Mouse (Mus musculus): ENCODE data around the gene Mrpl2.

Gene Mrpl2

DNA sequence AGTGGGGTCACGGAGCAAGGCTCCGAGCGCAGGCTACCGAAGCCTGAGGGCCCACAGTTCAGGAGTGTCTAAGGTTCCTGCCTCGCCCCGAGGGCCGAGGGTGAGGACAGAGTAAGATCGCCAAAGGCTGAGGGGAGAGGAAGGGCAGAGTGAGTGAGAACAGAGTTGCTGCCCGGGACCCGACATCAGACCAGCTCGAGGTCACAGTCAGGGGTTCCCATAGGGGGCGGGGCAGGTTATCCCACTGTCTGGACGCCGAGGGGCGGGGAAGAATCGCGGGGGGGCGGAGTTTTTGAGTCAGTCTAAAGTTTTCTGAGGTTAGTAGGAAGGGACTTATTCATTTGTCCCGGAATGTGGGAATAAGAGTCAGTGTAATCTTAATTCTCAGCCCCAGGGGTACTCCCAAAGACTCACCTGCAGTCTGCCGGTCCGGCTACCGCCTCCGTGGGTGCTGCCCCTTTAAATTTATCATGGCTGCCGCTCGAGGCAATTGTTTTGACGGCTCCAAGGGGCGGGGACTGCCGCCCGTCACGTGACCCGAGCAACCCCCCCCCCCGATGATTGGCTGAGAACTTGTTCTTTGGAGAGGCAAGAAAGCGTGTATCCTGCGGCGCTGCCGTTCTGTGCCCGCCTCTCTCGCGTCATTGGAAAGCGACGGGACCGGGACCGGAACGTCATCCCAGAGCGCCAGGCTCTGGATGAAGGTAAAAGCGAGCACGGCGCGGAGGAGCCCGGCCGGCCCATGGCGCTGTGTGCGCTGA is at the start of gene Mrpl2, which contains the start of gene Klc4:
TSS of gene Mrpl2 (plus strand) at position 669 of the 761 bp plus-strand sequence.
TSS of gene Klc4 (minus strand) at position 462 of the 761 bp plus-strand sequence.
- peak; percentile 100 for DNase-seq

DNA sequence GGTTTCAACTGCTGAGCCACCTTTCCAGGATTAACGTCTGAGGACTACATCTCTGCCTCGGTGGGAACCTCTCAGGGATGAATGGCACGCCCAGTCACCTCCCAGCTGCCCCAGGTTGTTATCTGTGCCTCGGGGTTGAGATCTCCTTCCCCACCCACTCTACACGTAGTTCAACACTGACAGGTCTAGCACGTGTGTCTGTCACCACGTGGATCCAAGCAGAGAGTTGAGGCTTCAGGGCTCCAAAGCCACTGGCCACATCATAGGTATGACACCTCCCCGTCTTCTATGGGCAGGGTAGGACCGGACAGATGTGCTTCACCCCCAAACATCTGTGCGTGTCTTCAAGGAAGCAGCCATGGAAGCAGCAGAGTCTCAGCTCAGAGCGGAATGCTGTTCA is 48.1 kb upstream of the Mrpl2 start:
- no peak for DNase-seq

DNA sequence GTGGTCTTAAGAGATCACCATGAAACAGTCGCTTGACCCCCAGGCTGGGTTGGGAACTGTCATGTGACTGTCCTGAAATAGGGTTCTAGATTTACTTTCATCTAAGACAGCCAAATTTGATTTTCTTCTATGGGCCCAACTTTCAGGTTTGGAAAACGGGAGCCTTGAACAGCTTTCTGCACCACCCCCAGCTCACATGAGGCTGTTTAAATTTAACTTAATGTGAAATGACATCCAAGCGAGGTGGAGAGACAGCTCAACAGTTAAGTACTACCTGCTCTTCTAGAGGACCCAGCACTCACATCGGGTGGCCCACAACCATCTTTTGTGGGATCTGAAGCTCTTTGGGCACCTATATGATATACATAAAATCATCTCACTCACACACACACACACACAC is 47.1 kb upstream of the Mrpl2 start:
- no peak for DNase-seq

DNA sequence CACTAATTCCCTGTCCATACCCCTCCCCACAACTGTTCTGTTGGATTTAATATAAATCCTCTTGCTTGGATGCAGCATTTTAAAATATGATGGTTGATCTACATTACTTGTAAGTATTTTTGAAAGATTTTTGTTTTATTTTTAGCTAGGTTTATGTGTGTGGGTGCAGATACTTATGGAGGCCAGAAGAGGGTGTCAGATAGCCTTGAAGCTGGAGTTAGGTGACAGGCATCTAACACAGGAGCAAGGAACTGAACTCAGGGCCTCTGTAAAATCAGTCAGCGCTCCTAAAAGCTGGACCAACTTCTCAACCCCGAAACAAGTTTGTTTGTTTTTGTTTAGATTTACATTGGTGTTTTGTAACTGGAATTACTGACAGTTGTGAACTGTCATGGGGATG is 45.5 kb upstream of the Mrpl2 start:
- no peak for DNase-seq

DNA sequence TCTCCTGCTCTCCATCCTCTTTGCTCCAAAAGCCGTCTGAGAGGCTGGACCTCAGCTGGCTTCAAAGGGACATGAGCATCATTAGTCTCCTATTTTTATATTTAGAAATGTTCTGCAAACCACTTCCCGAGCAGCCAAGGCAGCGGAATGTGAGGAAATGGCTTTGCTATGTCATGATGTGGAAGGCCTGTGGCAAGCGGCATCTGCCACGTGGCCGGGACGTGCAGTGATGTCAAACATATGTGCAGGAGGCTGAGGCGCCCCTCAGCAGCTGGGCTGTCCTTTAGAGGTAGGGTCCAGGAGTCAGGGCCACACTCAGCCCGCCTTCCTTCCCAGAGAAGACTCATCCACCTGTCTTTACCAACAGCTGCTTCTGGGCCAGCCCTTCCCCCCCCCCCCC is 43.8 kb upstream of the Mrpl2 start:
- DNase-seq, result no peak

DNA sequence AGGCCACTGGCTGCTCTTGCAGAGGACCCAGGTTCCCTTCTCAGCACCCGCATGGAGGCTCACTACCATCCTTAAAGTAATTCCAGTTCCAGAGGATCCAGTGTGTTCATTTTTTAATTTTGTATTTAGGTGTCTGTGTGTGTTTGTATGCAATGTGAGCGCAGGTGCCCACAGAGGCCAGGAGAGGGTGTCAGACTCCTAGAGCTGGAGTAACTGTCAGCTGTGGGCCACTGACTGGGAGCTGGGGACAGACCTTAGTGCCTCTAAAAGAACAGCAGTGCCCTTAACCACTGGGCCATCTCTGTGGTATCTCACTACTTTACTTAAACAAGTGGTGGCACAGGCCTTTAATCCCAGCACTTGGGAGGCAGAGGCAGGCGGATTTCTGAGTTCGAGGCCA is 42.8 kb upstream of the Mrpl2 start:
- no peak for DNase-seq

DNA sequence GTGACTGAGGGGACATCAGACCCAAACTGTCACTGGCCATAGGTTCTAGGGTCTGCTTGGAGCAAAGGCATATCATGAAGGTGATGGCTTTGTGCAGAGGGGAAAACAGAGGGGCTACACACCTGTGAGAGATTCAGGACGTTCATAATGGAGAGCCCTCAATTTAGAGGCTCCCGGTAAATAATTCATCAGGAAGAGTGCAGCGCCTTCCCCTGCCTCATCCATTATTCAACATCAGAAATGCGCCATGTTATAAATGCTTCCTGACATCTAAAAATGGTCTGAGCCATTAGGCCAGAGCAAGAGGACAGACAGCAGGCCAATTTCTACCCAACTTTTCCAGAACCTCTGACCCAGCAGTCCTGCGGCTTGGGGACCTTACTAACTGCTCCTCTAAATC is 40.9 kb upstream of the Mrpl2 start:
- no peak for DNase-seq

DNA sequence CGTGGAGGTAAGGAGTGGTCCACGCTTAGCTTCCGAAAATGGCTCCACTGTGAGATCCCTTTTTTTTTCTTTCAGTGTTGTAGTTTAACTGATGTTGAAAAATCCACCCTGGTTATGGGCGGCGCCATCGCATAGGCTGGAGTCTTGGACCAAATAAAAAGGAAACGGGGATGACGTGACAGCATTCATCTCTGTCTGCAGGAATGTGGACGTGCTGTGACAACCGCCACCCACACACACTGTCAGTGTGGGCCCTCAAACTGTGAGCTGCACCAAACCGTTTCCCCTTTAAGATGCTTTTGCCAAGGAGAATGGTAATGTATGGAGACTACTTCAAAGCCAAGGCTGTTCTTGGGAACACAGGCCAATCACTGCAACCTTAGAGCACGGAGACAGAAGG is 40.0 kb upstream of the Mrpl2 start:
- DNase-seq, result no peak

DNA sequence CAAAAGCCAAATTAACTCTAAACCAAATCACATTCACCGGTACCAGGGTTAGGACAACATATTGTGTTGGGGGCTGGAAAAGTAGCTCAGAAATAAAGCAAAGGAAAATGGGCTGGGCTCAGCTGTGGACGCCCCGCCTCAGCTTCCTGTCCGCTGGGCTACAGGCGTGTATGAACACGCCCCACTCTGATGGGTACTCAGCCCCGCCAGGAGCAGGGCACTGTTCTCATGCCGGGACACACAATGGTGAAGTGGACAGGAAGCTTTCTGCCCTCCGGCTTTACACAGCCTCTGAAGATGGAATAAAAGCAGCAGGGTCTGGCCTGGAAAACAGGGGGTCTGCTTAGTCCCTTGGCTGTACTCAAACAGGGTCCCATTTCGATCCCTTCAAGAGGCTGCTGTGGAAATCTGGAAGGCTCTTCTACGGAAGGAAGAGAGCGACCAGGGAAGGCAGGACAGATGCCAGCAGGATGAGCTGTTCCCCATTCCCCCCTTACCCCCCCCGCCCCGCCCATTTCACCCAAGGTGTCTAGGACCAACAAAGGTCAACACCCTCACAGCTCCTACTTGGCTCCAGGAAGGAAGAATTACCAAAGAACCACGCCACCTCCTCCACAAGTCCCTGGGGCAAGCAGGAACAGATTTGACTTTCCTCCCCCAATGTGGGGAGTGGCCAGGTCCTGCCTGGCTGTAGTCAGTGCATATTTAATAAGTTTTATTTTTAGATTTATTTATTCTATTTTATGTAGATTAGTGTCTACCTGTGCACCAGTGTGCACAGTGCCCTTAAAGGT is 36.1 kb upstream of the Mrpl2 start:
- DNase-seq, result peak; percentile 56

DNA sequence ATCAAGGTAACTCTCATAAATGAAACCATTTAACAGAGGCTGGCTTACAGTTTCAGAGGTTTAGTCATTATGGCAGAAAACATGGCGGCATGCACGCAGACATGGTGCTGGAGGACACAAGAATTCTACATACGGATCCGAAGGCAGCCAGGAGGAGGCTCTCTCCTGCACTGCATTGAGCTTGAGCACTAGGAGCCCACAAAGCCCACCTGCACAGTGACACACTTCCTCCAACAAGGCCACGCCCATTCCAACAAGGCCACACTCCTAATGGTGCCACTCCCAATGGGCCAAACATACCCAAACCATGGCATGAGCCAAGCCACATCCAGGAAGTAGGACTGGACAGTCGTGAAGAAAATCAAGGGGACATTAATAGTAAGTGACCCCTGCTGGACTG is 34.7 kb upstream of the Mrpl2 start:
- DNase-seq, result no peak

DNA sequence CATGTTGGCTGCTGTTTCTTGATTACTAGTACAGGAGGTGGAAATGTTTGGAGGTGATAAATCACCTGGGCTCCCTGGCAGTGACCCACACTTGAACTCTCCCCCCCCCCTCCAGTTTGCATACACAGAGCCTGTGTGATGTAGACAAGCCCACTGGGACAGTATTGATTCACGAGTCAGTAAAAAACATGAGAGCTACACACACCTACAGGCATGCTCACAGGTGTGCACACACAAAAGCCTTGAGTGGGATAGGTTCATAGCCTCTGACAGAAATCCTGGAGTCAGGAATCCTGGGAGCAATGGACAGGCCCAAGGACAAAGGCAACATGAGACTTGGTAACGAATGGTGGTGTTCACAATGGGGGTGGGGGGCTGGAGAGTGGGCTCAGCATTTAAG is 33.8 kb upstream of the Mrpl2 start:
- DNase-seq, result no peak

DNA sequence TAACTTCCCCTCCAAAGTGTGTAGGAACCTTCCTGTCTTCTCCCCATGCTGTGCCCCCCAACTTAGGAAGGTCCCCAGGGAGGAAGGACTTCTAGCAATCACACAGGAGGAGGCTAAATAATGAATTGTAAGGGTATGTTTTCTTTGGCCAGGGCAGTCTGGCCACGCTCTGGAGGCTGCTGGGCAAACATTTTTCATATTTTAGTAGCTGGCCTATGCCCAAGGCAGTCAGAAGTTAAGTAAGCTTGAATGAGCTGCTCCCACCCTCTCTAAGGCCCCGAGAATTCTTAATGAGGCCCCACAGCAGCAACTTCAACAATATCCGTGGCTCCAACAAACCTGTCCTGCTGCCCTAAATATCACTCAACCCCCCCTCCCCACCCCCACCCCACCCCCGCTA is 33.2 kb upstream of the Mrpl2 start:
- peak; percentile 40 for DNase-seq

DNA sequence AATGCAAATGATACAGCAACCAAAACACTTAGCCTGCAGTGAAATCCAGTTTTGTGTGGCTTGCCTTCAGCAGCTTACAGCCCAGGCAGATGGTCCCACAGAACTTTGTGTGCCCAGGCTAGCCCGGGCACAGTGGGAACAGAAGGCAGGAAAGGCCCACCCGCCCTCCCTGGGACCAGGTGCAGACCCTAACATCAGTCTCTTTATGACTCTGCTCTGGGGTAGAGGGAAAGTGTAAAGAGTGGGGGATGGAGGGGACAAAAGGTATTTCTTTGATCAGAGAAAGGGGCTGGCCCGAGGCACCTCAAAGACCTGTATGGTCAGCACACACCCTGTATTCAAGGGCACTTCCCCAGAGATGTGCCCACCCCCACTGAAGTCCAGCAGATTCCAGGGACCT is 32.8 kb upstream of the Mrpl2 start:
- DNase-seq, result no peak

DNA sequence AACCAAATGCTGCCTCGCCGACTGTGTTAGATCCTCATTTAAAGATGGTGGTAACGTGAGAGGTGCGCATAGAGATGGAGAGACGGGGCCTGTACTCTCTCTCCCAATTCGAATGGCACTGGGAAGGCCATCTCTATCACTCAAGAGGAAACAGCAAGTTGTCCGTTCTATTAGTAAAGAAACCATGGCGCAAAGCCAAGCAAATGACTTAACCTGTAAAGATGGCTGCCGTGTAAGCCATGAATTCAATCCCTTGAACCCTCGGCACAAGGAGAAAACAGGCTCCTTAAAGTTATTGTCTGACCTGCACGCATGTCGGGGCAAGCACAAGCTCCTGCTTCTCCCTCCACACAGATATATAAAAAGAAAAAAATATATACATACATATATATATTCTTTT is 28.2 kb upstream of the Mrpl2 start:
- DNase-seq, result no peak

DNA sequence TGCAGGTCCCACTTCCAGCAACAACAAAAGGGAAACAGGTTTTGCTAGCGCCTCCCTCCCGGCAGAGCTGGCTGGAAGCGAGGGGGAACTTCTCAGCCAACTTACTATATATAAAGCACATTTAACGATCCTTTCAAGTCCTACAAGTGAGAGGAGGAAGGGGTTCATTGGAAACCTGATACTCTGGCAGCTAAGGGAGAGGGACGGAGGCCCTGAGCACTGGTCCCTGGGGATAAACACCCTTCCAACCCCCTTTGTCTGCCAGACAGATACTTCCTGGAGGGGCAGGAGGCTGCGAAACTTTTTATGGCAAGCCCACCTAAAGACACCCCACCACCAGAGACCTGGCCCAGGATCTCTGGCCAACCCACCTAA is 27.6 kb upstream of the Mrpl2 start:
- DNase-seq, result no peak

DNA sequence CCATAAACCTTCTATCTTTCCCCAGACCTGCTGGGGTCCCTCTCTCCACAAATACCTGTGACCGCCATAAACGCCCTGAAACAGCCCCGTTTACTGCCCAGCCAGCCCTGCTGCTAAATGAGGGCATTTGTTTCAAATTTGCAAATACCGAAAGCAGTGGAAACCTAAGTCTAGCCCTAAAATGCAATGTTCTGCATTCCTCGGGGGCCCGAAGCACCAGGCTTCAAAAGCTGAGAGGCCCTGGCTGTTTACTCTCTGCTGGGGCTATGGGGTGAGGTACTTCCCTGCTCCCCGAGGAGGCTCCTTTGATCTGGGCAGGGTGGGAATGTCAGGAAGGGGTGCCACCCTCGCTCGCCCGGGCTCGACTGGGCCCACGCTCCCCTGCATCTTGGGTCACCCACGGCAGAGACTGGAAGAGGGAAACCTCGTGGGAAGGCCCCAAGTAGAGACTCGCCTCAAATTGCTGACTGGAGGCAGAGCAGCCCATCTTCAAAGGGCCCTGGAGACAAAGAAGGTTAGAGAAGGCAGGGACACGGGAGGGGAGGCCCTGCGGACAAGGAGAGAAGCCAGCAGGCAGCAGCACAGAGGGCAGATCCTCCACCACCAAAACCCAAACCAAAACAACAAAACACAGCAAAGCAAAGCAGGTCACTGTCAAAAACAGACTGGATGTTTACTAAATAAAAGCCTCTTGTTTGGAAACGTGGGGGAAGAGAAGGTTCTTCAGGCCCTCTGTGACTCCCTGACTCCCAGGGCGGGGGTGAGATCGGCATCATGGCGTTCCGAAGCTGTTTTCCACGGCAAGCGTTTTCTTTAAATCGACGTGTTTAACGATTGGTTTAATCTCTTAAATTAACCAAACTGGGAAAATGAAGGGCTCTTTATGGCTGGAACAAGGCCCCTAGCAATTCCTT is 27.0 kb upstream of the Mrpl2 start:
- DNase-seq, result no peak

DNA sequence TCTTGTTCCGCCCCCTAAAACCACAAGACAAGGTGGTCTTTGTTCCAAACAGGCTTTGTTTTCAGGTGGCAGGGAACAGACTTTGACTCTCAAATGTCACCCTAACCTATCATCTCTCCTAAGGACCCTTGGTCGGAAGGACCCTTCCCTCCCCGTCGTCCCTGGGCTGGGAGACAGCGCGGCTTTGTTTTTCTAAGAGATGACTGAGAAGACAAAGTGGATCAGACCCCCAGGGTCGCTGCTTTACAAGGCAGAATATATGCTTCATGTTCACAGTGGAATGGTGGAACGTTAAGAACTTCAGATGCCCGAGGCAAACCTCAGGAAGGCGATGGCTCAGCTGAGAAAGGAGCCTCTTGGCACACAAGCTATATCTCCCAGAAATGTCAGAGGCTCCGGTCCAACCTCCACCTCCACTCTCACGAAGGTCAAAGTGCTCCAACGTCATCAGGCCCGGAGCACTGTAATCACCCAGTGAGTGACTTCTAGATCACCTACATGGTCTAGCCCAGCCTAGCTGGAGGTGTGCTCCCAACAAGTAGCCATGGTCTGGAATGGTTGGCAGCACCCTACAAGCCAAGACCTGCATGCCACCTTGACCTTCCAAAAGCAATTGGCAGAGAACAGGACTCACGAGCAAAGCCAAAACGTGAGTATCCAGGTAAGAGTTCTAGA is 26.2 kb upstream of the Mrpl2 start:
- no peak for DNase-seq

DNA sequence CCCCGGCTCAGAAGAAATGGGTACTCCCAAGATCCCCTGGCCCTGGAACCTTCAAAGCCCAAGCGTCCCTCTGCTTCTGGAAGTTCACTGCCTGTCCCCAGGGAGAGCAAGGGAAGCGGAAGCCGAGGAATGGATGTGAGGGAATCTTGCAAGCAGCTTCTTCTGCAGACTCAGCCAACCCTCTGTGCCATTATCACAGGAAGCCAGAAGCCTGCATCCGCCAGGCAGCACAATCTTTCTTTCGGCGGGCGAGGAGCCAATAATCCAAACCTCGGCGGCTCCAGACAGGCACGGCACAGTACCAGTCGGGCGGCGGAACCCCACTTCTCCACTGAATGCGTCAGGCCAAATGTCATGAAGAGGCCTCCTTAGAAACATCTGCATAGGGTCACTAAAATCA is 24.7 kb upstream of the Mrpl2 start:
- peak; percentile 19 for DNase-seq

DNA sequence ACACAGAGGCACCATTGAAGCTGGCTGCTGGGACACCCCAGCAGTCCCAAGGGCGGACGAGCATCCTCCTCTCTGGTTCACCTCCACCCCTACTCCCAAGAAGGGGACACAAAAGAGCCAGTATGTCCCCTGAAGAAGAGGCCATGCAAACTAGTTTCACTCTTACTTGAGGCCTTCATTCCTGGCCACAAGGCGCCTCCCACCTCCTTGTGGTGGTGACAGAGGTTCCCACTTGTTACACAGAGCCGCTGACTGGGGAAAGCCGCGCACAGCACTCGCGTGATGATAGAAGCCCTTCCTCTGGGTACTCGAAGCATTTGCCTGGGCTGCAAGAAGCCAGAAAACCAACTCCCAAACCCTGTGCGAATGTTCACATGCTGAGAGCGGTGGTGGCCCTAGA is 23.8 kb upstream of the Mrpl2 start:
- no peak for DNase-seq

DNA sequence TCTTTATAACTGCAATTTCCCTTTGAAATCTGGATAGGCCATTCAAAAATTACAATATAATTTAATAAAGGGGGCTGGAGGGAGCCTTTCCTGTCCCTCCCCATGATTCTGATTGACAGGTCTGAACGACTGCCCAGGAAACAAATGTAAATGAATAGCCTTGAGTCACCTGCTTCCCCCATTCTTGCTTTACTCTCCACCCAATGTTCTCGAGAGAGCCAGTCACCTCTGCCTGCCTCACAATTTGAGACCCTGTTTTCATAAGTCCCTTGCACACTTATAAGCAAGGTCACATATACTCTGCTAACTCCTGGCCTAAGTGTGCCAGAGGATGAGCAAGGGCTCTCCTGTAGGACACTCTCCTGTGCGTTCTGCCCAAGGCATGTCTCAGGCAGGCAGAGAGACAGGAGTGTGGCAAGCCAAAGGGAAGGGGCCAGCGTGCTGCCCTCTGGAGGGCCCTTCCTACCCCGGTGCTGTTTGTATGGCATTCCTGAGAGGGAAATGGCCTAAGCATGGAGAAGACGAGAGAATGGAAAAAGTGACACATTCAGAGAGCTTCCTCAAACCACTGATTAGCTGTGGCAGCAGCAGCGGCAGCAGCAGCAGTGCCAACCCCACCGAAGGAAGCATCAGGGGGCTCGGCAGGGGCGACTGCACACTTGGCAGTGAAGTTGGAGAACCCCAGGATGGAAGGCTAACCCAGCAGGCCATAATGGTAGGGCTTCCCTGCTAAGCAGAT is 22.0 kb upstream of the Mrpl2 start:
- no peak for DNase-seq

DNA sequence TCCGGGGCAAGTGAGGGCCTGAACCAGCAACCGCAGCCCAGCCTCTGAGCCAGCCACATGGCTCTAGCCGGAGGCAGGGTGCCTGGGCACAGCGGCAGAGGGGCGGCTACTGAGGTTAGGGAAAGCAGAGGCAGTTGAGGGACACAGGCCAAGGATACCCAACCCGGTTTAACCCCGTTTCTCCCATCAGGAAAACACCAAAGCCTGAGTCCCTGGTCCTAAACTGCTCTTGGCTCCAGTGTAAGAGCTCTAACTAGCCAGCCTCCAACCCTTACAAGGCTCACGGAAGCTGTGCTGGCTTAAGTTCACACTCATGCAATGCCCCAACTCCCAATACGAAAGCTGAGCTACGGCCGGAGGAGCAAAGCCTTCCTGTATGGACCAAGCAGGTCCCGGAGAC is 21.4 kb upstream of the Mrpl2 start:
- no peak for DNase-seq

DNA sequence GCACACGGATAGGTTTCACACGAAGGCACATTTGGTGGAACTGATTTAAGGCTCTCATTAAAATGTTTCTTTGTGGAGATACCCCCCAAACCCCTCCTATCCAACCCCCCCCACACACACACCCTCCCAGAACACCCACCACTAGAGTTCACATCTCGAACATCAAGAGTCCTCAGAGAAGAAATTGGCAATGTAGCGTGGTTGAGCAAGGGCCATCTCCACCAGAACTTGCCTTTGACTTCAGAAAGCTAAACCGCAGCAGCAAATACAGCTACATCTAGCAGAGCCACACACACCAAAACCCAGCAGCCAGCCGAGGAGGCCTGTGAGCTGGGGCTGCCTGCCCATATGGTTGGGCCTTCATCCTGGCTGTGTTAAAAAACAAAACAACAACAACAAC is 18.6 kb upstream of the Mrpl2 start:
- DNase-seq, result no peak

Data from kidney, adult 18-20 months (tissue).